Mouse (Mus musculus): ENCODE measurements around the gene Gm49405. TPM values are rescaled to one million over a fixed set of nuclear protein-coding genes. Genes with fewer than 3 reads are reported as not detected.

The Gm49405 gene
- polyA plus RNA-seq, 1 experiment from 2014 or later: 6.0 TPM

Other genes with a start within 250 kb of the Gm49405 start
- 43.7 and 45.7 TPM in 2 replicates for gene Kmt5b, start 233.2 kb upstream of the Gm49405 start, polyA plus RNA-seq (2015; fragmentation: Nextera tagmentation; extraction: Ambion mirVana)
- 51.5 and 54.6 TPM in 2 replicates for gene Chka, start 148.9 kb upstream of the Gm49405 start, polyA plus RNA-seq (2015; fragmentation: Nextera tagmentation; extraction: Ambion mirVana)
- 18.4 and 18.9 TPM in 2 replicates for gene Tcirg1, start 93.5 kb upstream of the Gm49405 start, polyA plus RNA-seq (2015; fragmentation: Nextera tagmentation; extraction: Ambion mirVana)
- gene Ndufs8, start 87.9 kb upstream of the Gm49405 start, polyA plus RNA-seq (2015; fragmentation: Nextera tagmentation; extraction: Ambion mirVana): 286 and 302 TPM in 2 replicates
- gene Aldh3b1, start 70.8 kb upstream of the Gm49405 start, polyA plus RNA-seq (2015; fragmentation: Nextera tagmentation; extraction: Ambion mirVana): 1.9 and 2.2 TPM in 2 replicates
- 11.8 and 13.5 TPM in 2 replicates for gene Unc93b1, start 65.4 kb upstream of the Gm49405 start, polyA plus RNA-seq (2015; fragmentation: Nextera tagmentation; extraction: Ambion mirVana)
- not detected in 2 replicates for gene Aldh3b3, start 42.0 kb upstream of the Gm49405 start, polyA plus RNA-seq (2015; fragmentation: Nextera tagmentation; extraction: Ambion mirVana)
- 0.14 and 0.32 TPM in 2 replicates for gene Aldh3b2, start 28.3 kb upstream of the Gm49405 start, polyA plus RNA-seq (2015; fragmentation: Nextera tagmentation; extraction: Ambion mirVana)
- gene Acy3, start 14.1 kb upstream of the Gm49405 start, polyA plus RNA-seq (2015; fragmentation: Nextera tagmentation; extraction: Ambion mirVana): 2.3 and 3.9 TPM in 2 replicates
- not detected in 2 replicates for gene Tbx10, start 7.9 kb upstream of the Gm49405 start, polyA plus RNA-seq (2015; fragmentation: Nextera tagmentation; extraction: Ambion mirVana)
- gene Nudt8, start within 50 bp of the Gm49405 start, polyA plus RNA-seq (2015; fragmentation: Nextera tagmentation; extraction: Ambion mirVana): 22.5 and 22.9 TPM in 2 replicates
- gene Doc2g, start 2.7 kb downstream of the Gm49405 start, polyA plus RNA-seq (2015; fragmentation: Nextera tagmentation; extraction: Ambion mirVana): 6.0 and 7.1 TPM in 2 replicates
- 217 and 222 TPM in 2 replicates for gene Ndufv1, start 12.2 kb downstream of the Gm49405 start, polyA plus RNA-seq (2015; fragmentation: Nextera tagmentation; extraction: Ambion mirVana)
- gene Gstp1, start 37.4 kb downstream of the Gm49405 start, polyA plus RNA-seq (2015; fragmentation: Nextera tagmentation; extraction: Ambion mirVana): 383 and 433 TPM in 2 replicates
- 1.5 and 1.7 TPM in 2 replicates for gene Gstp2, start 45.4 kb downstream of the Gm49405 start, polyA plus RNA-seq (2015; fragmentation: Nextera tagmentation; extraction: Ambion mirVana)
- not detected in 2 replicates for gene Gstp3, start 58.9 kb downstream of the Gm49405 start, polyA plus RNA-seq (2015; fragmentation: Nextera tagmentation; extraction: Ambion mirVana)
- gene Cabp2, start 81.0 kb downstream of the Gm49405 start, polyA plus RNA-seq (2015; fragmentation: Nextera tagmentation; extraction: Ambion mirVana): not detected in 2 replicates
- gene Cdk2ap2, start 96.6 kb downstream of the Gm49405 start, polyA plus RNA-seq (2015; fragmentation: Nextera tagmentation; extraction: Ambion mirVana): 82.6 and 86.4 TPM in 2 replicates
- 37.0 and 37.8 TPM in 2 replicates for gene Pitpnm1, start 99.4 kb downstream of the Gm49405 start, polyA plus RNA-seq (2015; fragmentation: Nextera tagmentation; extraction: Ambion mirVana)
- 92.4 and 94.0 TPM in 2 replicates for gene Aip, start 125.2 kb downstream of the Gm49405 start, polyA plus RNA-seq (2015; fragmentation: Nextera tagmentation; extraction: Ambion mirVana)
- not detected in 2 replicates for gene Gpr152, start 139.2 kb downstream of the Gm49405 start, polyA plus RNA-seq (2015; fragmentation: Nextera tagmentation; extraction: Ambion mirVana)
- gene Cabp4, start 143.4 kb downstream of the Gm49405 start, polyA plus RNA-seq (2015; fragmentation: Nextera tagmentation; extraction: Ambion mirVana): 0.14 TPM in 2 replicates
- 119 and 120 TPM in 2 replicates for gene Coro1b, start 148.0 kb downstream of the Gm49405 start, polyA plus RNA-seq (2015; fragmentation: Nextera tagmentation; extraction: Ambion mirVana)
- gene Ptprcap, start 153.0 kb downstream of the Gm49405 start, polyA plus RNA-seq (2015; fragmentation: Nextera tagmentation; extraction: Ambion mirVana): 0.54 and 1.2 TPM in 2 replicates
- gene Rps6kb2, start 162.7 kb downstream of the Gm49405 start, polyA plus RNA-seq (2015; fragmentation: Nextera tagmentation; extraction: Ambion mirVana): 62.7 and 63.6 TPM in 2 replicates
- 5.1 and 6.6 TPM in 2 replicates for gene Carns1, start 174.9 kb downstream of the Gm49405 start, polyA plus RNA-seq (2015; fragmentation: Nextera tagmentation; extraction: Ambion mirVana)
- gene Tbc1d10c, start 190.7 kb downstream of the Gm49405 start, polyA plus RNA-seq (2015; fragmentation: Nextera tagmentation; extraction: Ambion mirVana): 0.80 and 0.88 TPM in 2 replicates
- 683 and 709 TPM in 2 replicates for gene Ppp1ca, start 191.4 kb downstream of the Gm49405 start, polyA plus RNA-seq (2015; fragmentation: Nextera tagmentation; extraction: Ambion mirVana)
- gene Rad9a, start 201.0 kb downstream of the Gm49405 start, polyA plus RNA-seq (2015; fragmentation: Nextera tagmentation; extraction: Ambion mirVana): 23.5 and 24.9 TPM in 2 replicates
- gene Clcf1, start 213.6 kb downstream of the Gm49405 start, polyA plus RNA-seq (2015; fragmentation: Nextera tagmentation; extraction: Ambion mirVana): 0.67 and 0.79 TPM in 2 replicates
- not detected in 2 replicates for gene AC109138.7, start 213.7 kb downstream of the Gm49405 start, polyA plus RNA-seq (2015; fragmentation: Nextera tagmentation; extraction: Ambion mirVana)
- gene Pold4, start 231.3 kb downstream of the Gm49405 start, polyA plus RNA-seq (2015; fragmentation: Nextera tagmentation; extraction: Ambion mirVana): 21.0 and 22.1 TPM in 2 replicates